Mouse (Mus musculus): ENCODE measurements around the gene Hypk. TPM values are rescaled to one million over a fixed set of nuclear protein-coding genes. Genes with fewer than 3 reads are reported as not detected.

The Hypk gene
- polyA plus RNA-seq, 1 experiment from 2014 or later: 65.1 TPM

DNA sequence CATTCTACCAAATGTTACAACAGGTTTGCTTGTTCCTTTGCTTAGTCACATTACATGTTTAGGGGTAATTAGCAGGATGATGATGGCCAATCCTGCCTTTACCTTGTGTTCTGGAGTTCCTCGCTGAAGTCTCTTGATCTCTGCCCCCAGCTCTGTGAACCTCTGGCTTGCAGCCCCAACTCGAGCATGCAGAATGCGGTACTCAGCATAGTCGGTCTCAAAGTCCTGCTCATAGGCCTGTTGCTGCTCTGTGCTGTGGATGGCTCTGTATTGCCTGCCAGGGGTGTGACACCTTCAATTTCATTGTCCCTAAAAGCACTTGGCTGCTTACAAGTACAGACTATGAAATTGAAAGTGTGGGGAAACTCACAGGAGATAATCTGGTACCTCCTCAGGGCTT lies 13.3 kb upstream of the Hypk start:
- WGBS: 59% methylated on average over 4 of the region's 4 CpGs

DNA sequence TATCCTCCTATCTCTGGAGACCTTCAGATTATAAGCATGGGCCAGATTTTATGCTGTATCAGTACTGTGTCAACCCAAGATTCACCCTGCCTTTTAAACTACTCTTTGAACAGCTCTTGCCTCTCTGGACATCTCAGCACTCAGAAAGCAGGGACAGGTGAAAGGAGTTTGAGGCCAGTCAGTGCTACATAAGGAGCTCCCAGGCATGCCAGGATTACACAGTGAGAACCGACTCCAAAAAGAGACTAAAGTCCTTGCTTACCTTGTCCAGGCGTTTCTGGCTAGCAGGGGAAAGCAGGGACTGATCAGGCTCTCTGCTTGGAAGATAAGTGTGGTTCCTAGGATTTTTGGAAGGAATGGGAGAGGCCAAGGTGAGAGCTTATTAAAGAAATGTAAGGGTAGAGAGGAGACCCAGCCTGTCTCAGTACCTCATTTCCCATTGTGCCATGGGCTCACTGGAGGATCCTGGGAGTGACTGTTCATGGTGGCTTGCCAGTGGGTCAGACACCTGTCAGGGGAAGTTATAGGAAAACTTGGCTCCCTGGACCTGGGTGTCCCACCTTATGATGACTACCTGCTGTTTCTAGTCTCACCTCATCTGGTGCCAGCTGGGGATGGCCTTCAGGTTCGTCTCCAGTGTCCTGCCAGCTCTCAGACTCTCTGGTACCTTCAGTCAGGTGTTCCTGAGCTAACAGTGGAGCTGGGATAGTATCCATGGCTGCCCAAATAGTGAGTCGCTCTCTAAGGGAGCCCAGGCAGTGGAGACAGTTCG lies 12.1 kb upstream of the Hypk start:
- 58% methylated on average over 5 of the region's 5 CpGs for WGBS
- Histone ChIP-seq H3K27ac (ENCODE audit: low read depth, low read length) (no peak overlapping the region), H3K9me3 (ENCODE audit: control insufficient read depth) (no peaks in the 10 kb centered on the region), H3K36me3 (ENCODE audit: control insufficient read depth, insufficient read depth) (peaks cover 29% of the 10 kb centered on the region), H3K9ac (ENCODE audit: low read depth, low read length) (no peak overlapping the region), H3K4me3 (ENCODE audit: low read depth, low read length) (no peak overlapping the region), H3K27me3 (replicated peaks; ENCODE audit: control insufficient read depth, insufficient read depth, low read length) (no peaks in the 10 kb centered on the region), H3K4me1 (replicated peaks; ENCODE audit: control insufficient read depth, insufficient read depth, low read length) (no peaks in the 10 kb centered on the region), H3K4me2 (replicated peaks; ENCODE audit: low read depth) (no peak overlapping the region)
- TF ChIP-seq CTCF (IDR thresholded peaks at IDR 0.05; ENCODE audit: low read depth): no peak
- ATAC-seq: no peak

More for the DNA sequence above, 13.3 kb upstream of the Hypk start:
- Histone ChIP-seq H3K9ac (ENCODE audit: low read depth, low read length) (no peak overlapping the region), H3K27ac (ENCODE audit: low read depth, low read length) (no peak overlapping the region), H3K36me3 (ENCODE audit: control insufficient read depth, insufficient read depth) (peaks cover 41% of the 10 kb centered on the region), H3K4me2 (replicated peaks; ENCODE audit: low read depth) (no peak overlapping the region), H3K4me1 (replicated peaks; ENCODE audit: control insufficient read depth, insufficient read depth, low read length) (no peaks in the 10 kb centered on the region), H3K9me3 (ENCODE audit: control insufficient read depth) (no peaks in the 10 kb centered on the region), H3K4me3 (ENCODE audit: low read depth, low read length) (no peak overlapping the region), H3K27me3 (replicated peaks; ENCODE audit: control insufficient read depth, insufficient read depth, low read length) (no peaks in the 10 kb centered on the region)
- no peak for TF ChIP-seq CTCF (IDR thresholded peaks at IDR 0.05; ENCODE audit: low read depth)
- no peak for ATAC-seq

DNA sequence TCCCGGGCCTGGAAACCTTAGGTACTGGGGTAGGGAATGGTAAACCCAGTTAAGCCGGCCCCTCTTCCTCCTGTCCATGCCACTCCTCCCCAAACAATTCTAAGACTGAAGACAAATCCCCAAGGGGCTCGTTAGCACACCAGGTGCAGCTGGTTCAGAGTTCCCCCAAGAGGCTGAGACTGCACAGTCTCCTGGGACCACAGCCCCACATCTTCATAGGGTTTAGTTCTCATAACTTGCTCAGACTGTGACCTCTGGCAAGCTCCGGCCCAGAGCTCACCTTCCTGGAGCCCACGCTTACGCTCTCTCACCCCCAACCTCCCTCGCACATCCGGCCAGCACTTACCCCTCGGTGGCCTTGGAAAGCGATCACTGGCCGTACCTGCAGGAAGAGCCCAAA lies 11.3 kb upstream of the Hypk start:
- Histone ChIP-seq H3K27ac (ENCODE audit: low read depth, low read length) (no peak overlapping the region), H3K27me3 (replicated peaks; ENCODE audit: control insufficient read depth, insufficient read depth, low read length) (no peaks in the 10 kb centered on the region), H3K4me2 (replicated peaks; ENCODE audit: low read depth) (peak overlapping the region; percentile 91), H3K9ac (ENCODE audit: low read depth, low read length) (peak overlapping the region; percentile 51), H3K4me3 (ENCODE audit: low read depth, low read length) (peak overlapping the region; percentile 41), H3K4me1 (replicated peaks; ENCODE audit: control insufficient read depth, insufficient read depth, low read length) (no peaks in the 10 kb centered on the region), H3K36me3 (ENCODE audit: control insufficient read depth, insufficient read depth) (peaks cover 23% of the 10 kb centered on the region), H3K9me3 (ENCODE audit: control insufficient read depth) (no peaks in the 10 kb centered on the region)
- WGBS: 7% methylated on average over 11 of the region's 11 CpGs
- no peak for TF ChIP-seq CTCF (IDR thresholded peaks at IDR 0.05; ENCODE audit: low read depth)
- ATAC-seq: no peak

DNA sequence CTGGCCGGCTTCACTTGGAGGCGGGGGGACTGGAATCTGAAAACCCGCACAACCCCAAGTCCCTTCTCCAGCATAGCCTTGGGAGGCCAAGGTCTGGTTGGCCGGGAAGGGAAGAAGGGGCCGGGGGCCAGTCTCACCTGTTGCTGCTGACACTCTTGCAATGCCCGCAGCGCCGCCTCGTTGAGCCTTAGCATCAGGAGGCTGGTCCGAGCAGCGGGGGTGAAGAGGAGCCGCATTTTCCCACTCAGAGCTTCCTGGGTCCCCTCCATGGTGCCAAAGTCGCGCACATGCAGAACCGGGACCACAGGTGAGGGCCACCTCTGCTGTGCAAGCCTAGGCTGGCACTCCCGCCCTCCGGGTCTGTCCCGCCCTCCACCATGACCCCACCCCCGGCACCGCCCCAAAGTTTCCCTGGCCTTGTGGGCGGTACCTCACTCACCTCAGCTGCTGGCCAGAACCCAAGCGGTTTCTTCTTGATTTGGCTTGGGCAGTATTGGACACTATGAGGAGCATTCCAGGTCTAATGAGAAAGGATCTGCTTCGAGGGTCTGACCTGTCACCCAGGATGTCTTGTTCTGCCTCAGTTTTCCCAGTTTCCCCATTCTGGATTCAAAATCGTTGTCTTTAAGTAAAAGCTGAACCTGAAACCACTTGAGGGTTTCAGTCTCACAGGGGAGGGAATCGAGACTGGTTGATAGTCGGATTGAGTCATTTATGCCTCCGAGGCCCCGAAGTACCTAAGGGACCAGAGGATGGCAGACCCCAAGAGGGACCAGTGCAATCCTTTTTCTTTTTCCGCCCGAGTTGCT lies 10.6 kb upstream of the Hypk start:
- no peaks in the 10 kb centered on the region for H3K9me3 ChIP-seq (ENCODE audit: control insufficient read depth)
- peak overlapping the region; percentile 41 for H3K4me3 ChIP-seq (ENCODE audit: low read depth, low read length)
- no peaks in the 10 kb centered on the region for H3K27me3 ChIP-seq (replicated peaks; ENCODE audit: control insufficient read depth, insufficient read depth, low read length)
- no peak overlapping the region; the same call in 1 of the 2 replicates for H3K27ac ChIP-seq (ENCODE audit: low read depth, low read length)
- H3K9ac ChIP-seq (ENCODE audit: low read depth, low read length): peak overlapping the region; percentile 51
- peak; percentile 86 for ATAC-seq
- 1% methylated on average over 30 of the region's 30 CpGs for WGBS
- H3K4me2 ChIP-seq (replicated peaks; ENCODE audit: low read depth): peak overlapping the region; percentile 91
- H3K4me1 ChIP-seq (replicated peaks; ENCODE audit: control insufficient read depth, insufficient read depth, low read length): no peaks in the 10 kb centered on the region
- H3K36me3 ChIP-seq (ENCODE audit: control insufficient read depth, insufficient read depth): peaks cover 18% of the 10 kb centered on the region
- no peak for TF ChIP-seq CTCF (IDR thresholded peaks at IDR 0.05; ENCODE audit: low read depth)

DNA sequence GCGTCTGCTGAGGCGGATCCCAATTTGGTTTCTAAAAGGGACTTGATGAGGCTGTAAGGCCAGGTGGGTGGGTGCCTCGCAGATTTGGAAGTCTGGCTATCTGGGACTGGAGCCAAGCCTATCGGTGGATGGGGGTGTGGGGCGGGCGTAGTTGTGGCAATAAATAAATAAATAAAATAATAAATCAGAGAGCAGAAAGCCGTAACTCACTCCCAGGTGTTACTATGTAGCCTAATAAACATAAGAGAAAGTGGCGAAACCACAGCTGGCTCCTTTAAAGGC lies 10.1 kb upstream of the Hypk start:
- peak overlapping the region; percentile 51; the same call in 1 of the 2 replicates for H3K9ac ChIP-seq (ENCODE audit: low read depth, low read length)
- H3K4me2 ChIP-seq (replicated peaks; ENCODE audit: low read depth): peak overlapping the region; percentile 91
- TF ChIP-seq CTCF (IDR thresholded peaks at IDR 0.05; ENCODE audit: low read depth): no peak
- H3K36me3 ChIP-seq (ENCODE audit: control insufficient read depth, insufficient read depth): peaks cover 12% of the 10 kb centered on the region
- no peaks in the 10 kb centered on the region for H3K27me3 ChIP-seq (replicated peaks; ENCODE audit: control insufficient read depth, insufficient read depth, low read length)
- no peak for ATAC-seq
- no peaks in the 10 kb centered on the region for H3K4me1 ChIP-seq (replicated peaks; ENCODE audit: control insufficient read depth, insufficient read depth, low read length)
- H3K27ac ChIP-seq (ENCODE audit: low read depth, low read length): no peak overlapping the region; the same call in 1 of the 2 replicates
- H3K9me3 ChIP-seq (ENCODE audit: control insufficient read depth): no peaks in the 10 kb centered on the region
- 5% methylated on average over 8 of the region's 8 CpGs for WGBS
- peak overlapping the region; percentile 41 for H3K4me3 ChIP-seq (ENCODE audit: low read depth, low read length)

DNA sequence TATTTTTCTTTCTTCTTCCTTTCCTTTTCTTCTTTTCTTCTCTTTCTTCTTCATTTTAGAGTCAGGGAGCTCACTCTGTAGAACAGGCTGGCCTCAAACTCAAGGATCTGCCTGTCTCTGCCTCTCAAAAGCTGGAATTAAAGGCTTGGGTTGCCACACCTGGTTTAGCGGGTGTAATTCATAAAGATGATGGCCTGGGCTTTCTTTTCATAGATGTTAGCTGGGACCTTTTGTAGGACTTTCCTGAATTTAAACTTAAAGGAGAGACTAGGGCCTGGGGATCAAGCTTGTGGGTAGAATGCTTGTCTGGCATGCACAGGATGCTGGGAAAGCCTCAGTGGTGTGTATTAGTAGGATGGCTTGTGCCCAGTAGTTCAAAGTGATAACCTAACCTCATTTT lies 8.9 kb upstream of the Hypk start, which contains the start of gene Ell3:
Gene Ell3, minus strand, starts transcription at position 101 of the 400 bp plus-strand sequence.
- peak within 1 kb of the TSS; percentile 41 for H3K4me3 ChIP-seq (ENCODE audit: low read depth, low read length)
- H3K9me3 ChIP-seq (ENCODE audit: control insufficient read depth): no peaks in the 10 kb centered on the region
- no peak within 1 kb of the TSS for H3K27ac ChIP-seq (ENCODE audit: low read depth, low read length)
- no peak for TF ChIP-seq CTCF (IDR thresholded peaks at IDR 0.05; ENCODE audit: low read depth)
- no peaks in the 10 kb centered on the region for H3K27me3 ChIP-seq (replicated peaks; ENCODE audit: control insufficient read depth, insufficient read depth, low read length)
- 93% methylated on average over 1 of the region's 1 CpGs for WGBS
- no peak for ATAC-seq
- peak within 1 kb of the TSS; percentile 91 for H3K4me2 ChIP-seq (replicated peaks; ENCODE audit: low read depth)
- 0 out of 2 replicates have a peak, but pooled peaks cover 3% of the 10 kb centered on the region for H3K36me3 ChIP-seq (ENCODE audit: control insufficient read depth, insufficient read depth)
- peak within 1 kb of the TSS; percentile 51; the same call in 1 of the 2 replicates for H3K9ac ChIP-seq (ENCODE audit: low read depth, low read length)
- no peaks in the 10 kb centered on the region for H3K4me1 ChIP-seq (replicated peaks; ENCODE audit: control insufficient read depth, insufficient read depth, low read length)

Data from intestine, postnatal 0 days (tissue).